ENCODE assay signal across 32 mouse cellular contexts in genomic region chr11:23170813-23171212, GRCm38 (mm10).
DNase-seq lines count a peak whose midpoint lies in the region; ATAC-seq and TF ChIP-seq lines count a peak whose summit lies in the region.
"Had no signal": no experiment of that assay in that cellular context is flagged by ENCODE, and none has a peak within 500 bp of the region (broad histone marks: within the 10 kb centered on the region; RNA-seq: fewer than 3 reads in every experiment).

No protein-coding gene starts in this region.

- H3K4me3 ChIP-seq in heart, embryonic 10.5 days: no peak overlapping the region
- H3K4me3 ChIP-seq in heart, adult 2 months: no peak overlapping the region
- no peak overlapping the region for H3K4me3 ChIP-seq in liver, embryonic 14.5 days (ENCODE audit: insufficient read depth in 1 of 2, low read depth in 2 of 2, low read length in 2 of 2)
- no peak overlapping the region for H3K4me3 ChIP-seq in liver, postnatal 0 days (ENCODE audit: low read depth, low read length)
- H3K4me3 ChIP-seq in cerebellum, adult 2 months (replicated peaks; ENCODE audit: insufficient read depth, low read depth, low read length): no peak overlapping the region
- no peak overlapping the region for H3K4me3 ChIP-seq in hindbrain, embryonic 16.5 days (ENCODE audit: low read length)
- H3K4me3 ChIP-seq: embryonic facial prominence, embryonic 10.5 days; embryonic facial prominence, embryonic 13.5 days; forebrain, embryonic 10.5 days; forebrain, embryonic 13.5 days; heart, embryonic 12.5 days; heart, embryonic 15.5 days; hindbrain, embryonic 10.5 days; hindbrain, embryonic 13.5 days had no signal

- no peaks in the 10 kb centered on the region for H3K36me3 ChIP-seq in heart, embryonic 10.5 days
- 0 out of 2 replicates have a peak, but pooled peaks cover 2% of the 10 kb centered on the region for H3K36me3 ChIP-seq in heart, adult 2 months (ENCODE audit: control insufficient read depth, insufficient read depth, low read length)
- no peaks in the 10 kb centered on the region for H3K36me3 ChIP-seq in liver, embryonic 14.5 days (replicated peaks; ENCODE audit: control insufficient read depth, insufficient read depth, low read depth)
- H3K36me3 ChIP-seq in liver, postnatal 0 days (replicated peaks; ENCODE audit: insufficient read depth, low read length): no peaks in the 10 kb centered on the region
- H3K36me3 ChIP-seq in hindbrain, embryonic 16.5 days (ENCODE audit: control insufficient read depth, insufficient read depth, low read length): no peaks in the 10 kb centered on the region
- H3K36me3 ChIP-seq: embryonic facial prominence, embryonic 10.5 days; embryonic facial prominence, embryonic 13.5 days; forebrain, embryonic 10.5 days; G1E; heart, embryonic 12.5 days; heart, embryonic 15.5 days; hindbrain, embryonic 10.5 days; hindbrain, embryonic 13.5 days had no signal

- H3K9me3 ChIP-seq in heart, embryonic 10.5 days: no peaks in the 10 kb centered on the region
- H3K9me3 ChIP-seq in liver, embryonic 14.5 days (ENCODE audit: control insufficient read depth, low read length): no peaks in the 10 kb centered on the region
- no peaks in the 10 kb centered on the region for H3K9me3 ChIP-seq in liver, postnatal 0 days (ENCODE audit: low read length)
- H3K9me3 ChIP-seq in hindbrain, embryonic 16.5 days (ENCODE audit: control insufficient read depth, low read length): no peaks in the 10 kb centered on the region
- H3K9me3 ChIP-seq: embryonic facial prominence, embryonic 10.5 days; embryonic facial prominence, embryonic 13.5 days; forebrain, embryonic 10.5 days; forebrain, embryonic 13.5 days; G1E; heart, embryonic 12.5 days; heart, embryonic 15.5 days; hindbrain, embryonic 10.5 days; hindbrain, embryonic 13.5 days had no signal

- H3K79me2 ChIP-seq in heart, adult 2 months (replicated peaks; ENCODE audit: control insufficient read depth, insufficient read depth, low read length): no peaks in the 10 kb centered on the region

- H3K4me2 ChIP-seq in liver, embryonic 14.5 days (ENCODE audit: low read depth): no peak overlapping the region
- no peak overlapping the region for H3K4me2 ChIP-seq in liver, postnatal 0 days (ENCODE audit: low read depth, low read length)
- H3K4me2 ChIP-seq in hindbrain, embryonic 16.5 days (ENCODE audit: low read length): no peak overlapping the region
- H3K4me2 ChIP-seq: embryonic facial prominence, embryonic 13.5 days; forebrain, embryonic 13.5 days; heart, embryonic 12.5 days; heart, embryonic 15.5 days; hindbrain, embryonic 13.5 days had no signal

- ATAC-seq in liver, embryonic 14.5 days (ENCODE audit: insufficient read depth): no peak
- ATAC-seq in liver, postnatal 0 days: no peak
- no peak for ATAC-seq in hindbrain, embryonic 16.5 days
- ATAC-seq: forebrain, embryonic 13.5 days; forebrain, embryonic 16.5 days; hindbrain, postnatal 0 days; inflammation-experienced regulatory T-cells, adult 6 months; Patski had no signal

- WGBS in heart, embryonic 10.5 days: 65% methylated on average over 2 of the region's 2 CpGs
- WGBS in heart, adult 2 months: 33% methylated on average over 2 of the region's 2 CpGs
- 18% methylated on average over 2 of the region's 2 CpGs for WGBS in liver, embryonic 14.5 days (ENCODE audit: insufficient replicate concordance)
- 38% methylated on average over 2 of the region's 2 CpGs for WGBS in liver, postnatal 0 days (ENCODE audit: insufficient replicate concordance)
- 76% methylated on average over 2 of the region's 2 CpGs for WGBS in cerebellum, adult 2 months
- WGBS in hindbrain, embryonic 16.5 days: 73% methylated on average over 2 of the region's 2 CpGs

- TF ChIP-seq EP300 in heart, adult 2 months (IDR thresholded peaks at IDR 0.05; ENCODE audit: insufficient read depth, low read depth, low read length): no peak
- TF ChIP-seq EP300 in liver, embryonic 14.5 days (IDR thresholded peaks at IDR 0.05; ENCODE audit: low read depth): no peak
- no peak for TF ChIP-seq EP300 in liver, postnatal 0 days (IDR thresholded peaks at IDR 0.05; ENCODE audit: low read depth)

- H3K4me1 ChIP-seq in heart, embryonic 10.5 days: peaks cover 5% of the 10 kb centered on the region
- peaks cover 1% of the 10 kb centered on the region; the same call in 1 of the 2 replicates for H3K4me1 ChIP-seq in heart, adult 2 months (ENCODE audit: control insufficient read depth, insufficient read depth, low read length)
- H3K4me1 ChIP-seq in liver, embryonic 14.5 days (replicated peaks; ENCODE audit: control insufficient read depth in 2 of 2, insufficient read depth in 2 of 2, low read length in 1 of 2): peaks cover 39 to 41% of the 10 kb centered on the region in 2 experiments
- peaks cover 11% of the 10 kb centered on the region; the same call in 1 of the 2 replicates for H3K4me1 ChIP-seq in liver, postnatal 0 days (ENCODE audit: insufficient read depth)
- H3K4me1 ChIP-seq in cerebellum, adult 2 months (ENCODE audit: control insufficient read depth, insufficient read depth, low read length): no peaks in the 10 kb centered on the region
- no peaks in the 10 kb centered on the region for H3K4me1 ChIP-seq in hindbrain, embryonic 16.5 days (ENCODE audit: control insufficient read depth, insufficient read depth, low read depth, low read length)
- H3K4me1 ChIP-seq: forebrain, embryonic 10.5 days; forebrain, embryonic 13.5 days; heart, embryonic 15.5 days; hindbrain, embryonic 10.5 days; hindbrain, embryonic 13.5 days had no signal

- no peak overlapping the region for H3K27ac ChIP-seq in heart, embryonic 10.5 days
- H3K27ac ChIP-seq in heart, adult 2 months: no peak overlapping the region
- H3K27ac ChIP-seq in liver, embryonic 14.5 days: peak overlapping the region; percentile 61
- 0 out of 2 replicates have a peak overlapping the region, but pooled peaks have one; percentile 24 for H3K27ac ChIP-seq in liver, postnatal 0 days (ENCODE audit: low read depth)
- no peak overlapping the region for H3K27ac ChIP-seq in cerebellum, adult 2 months (ENCODE audit: insufficient read depth, low read length)
- no peak overlapping the region for H3K27ac ChIP-seq in hindbrain, embryonic 16.5 days (ENCODE audit: low read depth, low read length)
- H3K27ac ChIP-seq: embryonic facial prominence, embryonic 10.5 days; embryonic facial prominence, embryonic 13.5 days; forebrain, embryonic 10.5 days; forebrain, embryonic 13.5 days; heart, embryonic 15.5 days; hindbrain, embryonic 10.5 days; hindbrain, embryonic 13.5 days; hindbrain, postnatal 0 days had no signal

- TF ChIP-seq POLR2A in heart, adult 2 months (IDR thresholded peaks at IDR 0.05; ENCODE audit: insufficient read depth, low read depth, low read length): no peak
- TF ChIP-seq POLR2A in cerebellum, adult 2 months (IDR thresholded peaks at IDR 0.05; ENCODE audit: borderline replicate concordance, insufficient read depth, low read length): no peak

- TF ChIP-seq CTCF in heart, adult 2 months (IDR thresholded peaks at IDR 0.05): no peak
- TF ChIP-seq CTCF in liver, embryonic 14.5 days (IDR thresholded peaks at IDR 0.05; ENCODE audit: low read depth): no peak
- no peak for TF ChIP-seq CTCF in liver, postnatal 0 days (IDR thresholded peaks at IDR 0.05; ENCODE audit: low read depth)
- TF ChIP-seq CTCF in cerebellum, adult 2 months (IDR thresholded peaks at IDR 0.05; ENCODE audit: borderline replicate concordance, insufficient read depth, low read depth, low read length): no peak

- intact Hi-C loops in heart, adult 2 months (cut with DNase I): no loop called here

- no peak overlapping the region for H3K9ac ChIP-seq in heart, adult 2 months (ENCODE audit: low read depth, low read length)
- no peak overlapping the region; the same call in 1 of the 2 replicates for H3K9ac ChIP-seq in liver, embryonic 14.5 days (replicated peaks)
- no peak overlapping the region for H3K9ac ChIP-seq in liver, postnatal 0 days (replicated peaks)
- H3K9ac ChIP-seq in hindbrain, embryonic 16.5 days (ENCODE audit: low read depth, low read length): no peak overlapping the region
- H3K9ac ChIP-seq: embryonic facial prominence, embryonic 13.5 days; forebrain, embryonic 13.5 days; heart, embryonic 12.5 days; heart, embryonic 15.5 days; hindbrain, embryonic 13.5 days had no signal

- DNase-seq in heart, embryonic 10.5 days (ENCODE audit: low spot score): peak; percentile 17
- no peak for DNase-seq in heart, adult 2 months
- DNase-seq in MEL-GATA-1-ER (ENCODE audit: extremely low read depth, low read depth): peak; percentile 15
- no peak for DNase-seq in liver, embryonic 14.5 days (ENCODE audit: low read depth in 3 of 3, low spot score in 3 of 3)
- no peak for DNase-seq in liver, postnatal 0 days
- no peak for DNase-seq in cerebellum, adult 2 months
- no peak for DNase-seq in right cerebral cortex, postnatal 25 days
- DNase-seq: adrenal gland, postnatal 10 days; adrenal gland, postnatal 36 days; B cell, adult 2 months; cerebellum, adult 18-20 months; cerebellum, postnatal 36 days; embryo, embryonic 11 days; gastrocnemius, postnatal 10 days; gastrocnemius, postnatal 36 days; heart, postnatal 10 days; heart, postnatal 36 days had no signal

- H3K27me3 ChIP-seq in heart, embryonic 10.5 days (ENCODE audit: insufficient read depth, poor library complexity, severe bottlenecking): no peaks in the 10 kb centered on the region
- no peaks in the 10 kb centered on the region for H3K27me3 ChIP-seq in heart, adult 2 months (ENCODE audit: control insufficient read depth, insufficient read depth, low read length)
- H3K27me3 ChIP-seq in liver, embryonic 14.5 days (ENCODE audit: control insufficient read depth, insufficient read depth, low read length): no peaks in the 10 kb centered on the region
- no peaks in the 10 kb centered on the region for H3K27me3 ChIP-seq in liver, postnatal 0 days (ENCODE audit: insufficient read depth, low read length)
- no peaks in the 10 kb centered on the region for H3K27me3 ChIP-seq in cerebellum, adult 2 months (ENCODE audit: control insufficient read depth, insufficient read depth, low read length)
- H3K27me3 ChIP-seq in hindbrain, embryonic 16.5 days (replicated peaks; ENCODE audit: control insufficient read depth, insufficient read depth, low read length): no peaks in the 10 kb centered on the region
- H3K27me3 ChIP-seq: CH12.LX; embryonic facial prominence, embryonic 13.5 days; forebrain, embryonic 13.5 days; heart, embryonic 12.5 days; heart, embryonic 15.5 days; hindbrain, embryonic 13.5 days had no signal

Comparison
In these comparisons a context has a peak if more than half of its experiments do, and no peak if none do; other contexts are left out.
1. DNase-seq: peak in heart, embryonic 10.5 days (single experiment) and MEL-GATA-1-ER (single experiment); none in heart, adult 2 months (0 of 2), liver, embryonic 14.5 days (0 of 3), liver, postnatal 0 days (single experiment), cerebellum, adult 2 months (0 of 2) and right cerebral cortex, postnatal 25 days (single experiment).
2. H3K27ac ChIP-seq: peak in liver, embryonic 14.5 days (single experiment) and liver, postnatal 0 days (single experiment); none in heart, embryonic 10.5 days (single experiment), heart, adult 2 months (single experiment), cerebellum, adult 2 months (single experiment) and hindbrain, embryonic 16.5 days (single experiment).